Mouse (Mus musculus): ENCODE data around the gene Msh5. TPM values are rescaled to one million over a fixed set of nuclear protein-coding genes. Genes with fewer than 3 reads are reported as not detected.

The Msh5 gene
- polyA plus RNA-seq, 1 experiment = 7.0 TPM

DNA sequence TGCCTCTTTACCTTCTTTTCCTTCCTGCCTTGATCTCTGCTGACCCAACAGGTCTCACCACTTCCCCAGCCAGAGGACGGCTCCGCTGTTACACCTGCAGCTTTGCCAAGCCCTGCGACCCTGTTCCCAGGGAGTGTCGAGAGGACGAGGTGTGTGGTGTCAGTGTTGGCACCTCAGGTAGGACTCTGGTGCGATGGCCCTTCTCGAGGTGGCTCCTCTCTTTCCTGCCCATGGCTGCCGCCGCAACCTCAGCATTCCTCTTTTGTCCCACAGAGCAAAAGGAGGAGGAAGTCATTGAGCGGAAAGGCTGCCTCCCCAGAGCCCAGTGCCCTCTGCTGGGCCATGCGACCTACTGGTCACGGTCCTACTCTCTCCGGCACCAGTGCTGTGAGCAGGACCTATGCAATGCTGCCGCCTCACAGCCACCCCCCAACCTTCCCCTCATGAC, 31.3 kb upstream of the Msh5 start, which contains the start of gene Ly6g6d:
Ly6g6d (minus strand) TSS at position 280 of the 448 bp plus-strand sequence.
- no peak for TF ChIP-seq GATA1 (IDR thresholded peaks at IDR 0.05; ENCODE audit: low read length)

DNA sequence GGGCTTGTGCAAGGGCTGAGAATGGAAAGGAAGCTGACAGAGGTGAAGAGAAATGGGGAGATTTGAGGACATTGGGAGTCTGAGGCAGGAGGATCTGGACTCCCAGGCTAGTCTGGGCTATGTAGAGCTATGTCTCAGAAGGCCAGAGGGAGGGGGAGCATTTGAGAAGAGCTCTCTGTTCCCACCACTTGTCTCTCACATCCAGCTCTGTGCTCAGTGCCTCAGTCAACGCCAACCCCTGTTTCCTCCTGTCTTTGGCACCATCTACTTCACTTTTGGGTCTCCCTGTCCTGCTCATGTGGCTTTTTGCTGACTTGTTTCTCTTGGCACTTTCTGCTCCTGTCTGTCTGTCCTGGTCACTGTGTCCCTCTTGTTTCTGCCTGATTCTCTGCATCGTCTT, 30.7 kb upstream of the Msh5 start:
- TF ChIP-seq GATA1 (IDR thresholded peaks at IDR 0.05; ENCODE audit: low read length) = no peak

DNA sequence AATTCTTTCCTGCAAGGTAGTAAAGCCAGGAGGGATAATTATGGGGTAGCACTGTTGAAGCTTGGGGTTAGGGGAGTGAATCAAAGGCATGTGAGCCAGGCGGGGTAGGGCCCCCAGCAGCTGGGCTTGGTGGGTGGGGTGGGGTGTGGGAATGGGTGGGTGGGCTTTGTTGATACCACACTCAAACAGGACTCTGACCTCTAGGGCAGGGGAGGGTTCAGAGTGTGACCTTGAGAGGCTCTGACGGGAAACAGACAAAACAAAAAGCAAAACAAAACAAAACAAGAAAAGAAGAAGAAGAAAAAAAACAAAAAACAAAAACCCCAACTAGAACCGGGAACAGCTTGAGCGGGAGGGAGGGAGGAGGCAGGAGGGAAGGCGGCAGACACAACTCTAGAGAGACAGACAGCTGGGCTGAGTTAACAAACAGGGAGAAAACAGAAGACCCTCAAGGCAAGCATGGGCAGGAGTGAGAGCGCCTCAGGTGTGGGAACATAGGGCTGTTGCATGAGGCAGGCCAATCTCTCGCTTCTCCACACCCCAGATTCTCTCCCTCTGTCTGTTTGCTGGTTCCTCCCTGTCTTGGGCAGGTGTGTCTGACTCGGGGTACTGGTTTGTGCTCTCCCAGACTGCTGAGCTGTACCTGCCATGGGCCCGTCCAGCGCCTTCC, 30.1 kb upstream of the Msh5 start, which contains the start of gene Ly6g6e:
Ly6g6e (plus strand) TSS at position 396 of the 670 bp plus-strand sequence.
- no peak for TF ChIP-seq GATA1 (IDR thresholded peaks at IDR 0.05; ENCODE audit: low read length)

DNA sequence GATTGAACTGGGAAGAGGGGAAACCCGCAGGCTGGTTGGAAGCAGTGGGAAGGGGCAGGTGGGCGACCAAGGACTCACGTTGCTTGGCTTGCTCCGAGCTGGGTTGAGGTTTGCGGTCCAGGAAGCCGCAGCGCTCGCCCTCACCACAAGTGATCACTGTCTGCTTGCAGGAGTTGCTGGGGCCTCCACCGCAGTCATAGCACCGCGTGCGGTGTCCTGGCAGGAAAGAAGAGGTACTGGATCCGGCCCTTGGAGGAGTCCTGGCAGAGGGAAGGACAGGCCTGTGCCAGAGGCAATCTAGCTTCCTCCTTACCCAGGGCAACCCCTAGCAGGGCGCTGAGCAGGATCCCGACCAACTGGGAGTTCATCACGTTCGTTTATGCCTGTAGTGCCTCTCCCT, 27.6 kb upstream of the Msh5 start:
- TF ChIP-seq GATA1 (IDR thresholded peaks at IDR 0.05; ENCODE audit: low read length) = no peak

DNA sequence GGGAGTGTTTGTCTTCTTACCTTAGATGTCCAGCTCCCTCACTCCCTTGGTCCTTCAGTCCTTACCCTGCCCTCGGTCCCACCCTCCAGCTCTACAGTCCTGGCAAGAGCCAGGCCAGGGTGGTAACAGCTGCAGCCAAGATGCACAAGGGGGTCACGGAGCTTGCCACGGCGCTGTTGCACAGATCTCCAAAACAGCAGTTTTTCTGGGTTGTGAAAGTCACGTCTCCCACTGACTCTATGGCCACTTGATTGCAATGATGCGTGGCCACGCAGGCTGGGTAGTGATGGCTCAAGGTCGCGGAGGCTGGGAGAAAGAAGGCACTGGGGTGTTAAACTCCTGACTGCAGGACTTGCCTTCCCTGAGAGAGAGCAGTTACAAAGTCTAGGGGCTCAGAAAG, 24.9 kb upstream of the Msh5 start:
- TF ChIP-seq GATA1 (IDR thresholded peaks at IDR 0.05; ENCODE audit: low read length) = no peak

DNA sequence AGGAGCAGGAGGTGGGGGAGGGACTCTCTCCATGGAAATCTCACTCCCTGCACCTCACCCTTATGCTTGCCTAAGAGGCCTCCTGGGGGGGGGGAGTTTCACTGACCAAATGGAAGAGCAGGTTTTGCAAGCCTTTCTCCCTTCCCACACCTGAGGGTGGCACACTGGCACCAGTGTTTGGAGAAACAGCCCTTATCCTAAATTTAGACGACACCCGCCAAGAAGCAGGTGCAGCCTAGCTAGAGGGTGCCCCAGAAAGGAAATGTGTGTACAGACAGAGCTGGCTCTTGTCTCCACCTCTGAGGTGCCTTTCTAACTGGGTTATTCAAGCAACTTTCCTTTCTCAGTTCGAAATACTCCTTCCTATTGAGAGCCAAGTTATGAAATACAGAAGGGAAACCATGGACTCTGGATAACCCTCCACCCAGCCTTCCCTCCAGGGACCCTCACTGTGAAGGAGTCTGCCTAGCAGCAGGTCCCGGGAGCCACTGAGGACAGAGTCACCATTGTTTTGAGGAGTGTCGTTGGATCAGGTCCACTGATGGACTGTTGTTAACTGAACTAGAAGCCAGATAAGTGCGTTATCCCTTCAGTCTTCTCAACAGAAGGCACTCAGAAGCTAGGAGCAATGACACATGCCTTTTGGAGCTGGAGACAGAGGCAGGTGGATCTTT, 24.1 kb upstream of the Msh5 start:
- no peak for TF ChIP-seq GATA1 (IDR thresholded peaks at IDR 0.05; ENCODE audit: low read length)

DNA sequence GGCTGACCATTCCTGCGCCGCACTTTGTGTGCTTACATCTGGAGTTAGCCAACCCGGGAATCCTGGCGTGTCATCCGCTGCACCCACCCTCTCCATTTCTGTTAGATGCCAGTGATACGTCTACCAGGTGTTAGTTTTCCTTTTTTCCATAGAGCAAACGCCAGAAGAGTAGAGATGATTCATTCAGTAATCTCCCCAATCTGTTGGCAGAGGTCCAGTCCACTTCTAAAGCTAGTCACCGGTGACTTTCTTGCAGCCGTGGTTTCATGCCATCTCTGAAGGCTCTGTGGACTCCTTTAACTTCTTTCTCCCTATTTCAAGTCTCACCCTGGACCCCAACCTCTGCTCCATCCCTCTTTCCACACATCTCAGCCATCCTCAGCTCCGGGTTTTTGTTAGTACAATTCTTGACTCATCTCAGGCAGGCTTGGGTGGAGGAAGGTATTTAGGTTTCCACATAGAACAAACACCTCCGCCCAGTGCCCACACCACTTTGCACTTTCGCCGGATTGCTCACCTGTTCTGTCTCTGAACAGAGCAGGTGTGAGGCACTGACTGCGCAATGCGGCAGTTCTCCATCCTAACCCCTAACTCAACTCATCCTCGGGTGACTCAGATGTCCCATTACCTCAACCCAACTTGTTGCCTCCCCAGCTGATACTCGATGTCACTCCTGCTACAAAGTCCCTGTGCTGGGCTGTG, 21.8 kb upstream of the Msh5 start:
- TF ChIP-seq GATA1 (IDR thresholded peaks at IDR 0.05; ENCODE audit: low read length) = no peak

DNA sequence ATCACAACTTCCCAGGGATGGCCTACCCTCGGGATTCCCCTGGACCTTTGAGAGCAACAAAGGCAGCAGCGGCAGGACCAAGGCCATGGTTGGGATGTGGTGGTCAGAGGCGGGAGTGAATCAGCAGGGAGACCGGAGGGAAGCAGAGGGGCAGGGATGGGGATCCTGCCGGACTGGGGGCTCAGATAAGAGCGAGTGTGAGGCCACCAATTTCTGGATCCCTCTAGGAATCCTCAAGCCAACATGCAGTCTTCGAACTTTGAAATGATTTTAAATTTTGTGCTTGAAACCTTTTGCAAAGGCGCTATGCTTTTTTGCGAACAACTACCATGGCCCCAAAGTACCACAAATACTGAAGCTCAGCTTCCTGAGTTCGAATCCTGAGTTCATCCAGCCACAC, 19.5 kb upstream of the Msh5 start, which contains the start of gene Mpig6b:
Mpig6b (minus strand) TSS at position 101 of the 400 bp plus-strand sequence.
- TF ChIP-seq GATA1 (IDR thresholded peaks at IDR 0.05; ENCODE audit: low read length) = no peak

DNA sequence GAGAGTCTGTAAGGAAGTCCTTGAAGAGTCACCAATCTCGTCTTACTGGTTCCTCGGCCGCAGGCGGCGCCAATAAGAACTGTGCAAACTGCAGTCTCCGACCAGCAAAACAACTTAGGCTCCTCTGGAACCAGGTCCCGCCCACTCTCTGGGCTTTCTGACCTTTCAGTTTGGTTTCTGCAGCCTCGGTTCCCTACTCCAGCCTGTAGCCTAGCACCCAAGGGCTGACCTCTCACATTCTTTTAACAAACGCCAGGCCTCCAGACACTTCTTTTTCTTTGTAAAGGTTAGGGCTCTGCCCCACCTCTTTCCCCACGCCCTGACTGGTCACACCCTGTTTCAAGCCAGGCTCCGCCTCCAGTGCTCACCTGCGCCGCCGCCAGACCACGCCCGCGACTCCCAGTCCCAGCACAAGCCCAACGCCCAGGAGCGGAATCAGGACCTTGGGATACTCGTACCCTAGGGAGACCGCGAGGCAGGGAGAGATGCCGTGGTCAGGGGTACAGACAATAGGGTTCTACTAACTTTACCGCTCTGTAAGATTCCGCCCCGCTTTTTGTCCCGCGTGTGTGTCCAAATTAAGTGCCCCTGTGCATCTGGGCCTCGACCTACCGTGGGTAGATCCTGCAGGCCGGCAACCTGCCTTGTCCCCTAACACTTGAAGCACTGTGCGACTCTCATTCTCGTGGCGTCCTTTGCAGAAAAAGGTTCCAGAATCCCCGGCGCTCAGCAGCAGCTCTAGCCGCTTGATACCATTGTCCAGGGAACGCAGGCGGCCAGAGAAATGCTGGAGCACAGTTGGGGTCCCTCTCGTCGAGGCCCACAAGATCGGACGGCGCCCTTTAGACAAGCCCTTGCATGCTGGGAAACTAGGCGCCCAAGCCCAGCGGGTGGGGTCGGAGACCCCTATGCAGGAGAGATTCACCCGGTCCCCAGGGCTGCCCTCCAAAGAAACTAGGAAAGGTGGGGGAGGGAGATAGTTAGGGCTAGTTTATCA, 18.7 kb upstream of the Msh5 start, which contains the start of gene Ly6g6c:
Ly6g6c (plus strand) TSS at position 438 of the 997 bp plus-strand sequence.
- TF ChIP-seq GATA1 (IDR thresholded peaks at IDR 0.05; ENCODE audit: low read length) = no peak

DNA sequence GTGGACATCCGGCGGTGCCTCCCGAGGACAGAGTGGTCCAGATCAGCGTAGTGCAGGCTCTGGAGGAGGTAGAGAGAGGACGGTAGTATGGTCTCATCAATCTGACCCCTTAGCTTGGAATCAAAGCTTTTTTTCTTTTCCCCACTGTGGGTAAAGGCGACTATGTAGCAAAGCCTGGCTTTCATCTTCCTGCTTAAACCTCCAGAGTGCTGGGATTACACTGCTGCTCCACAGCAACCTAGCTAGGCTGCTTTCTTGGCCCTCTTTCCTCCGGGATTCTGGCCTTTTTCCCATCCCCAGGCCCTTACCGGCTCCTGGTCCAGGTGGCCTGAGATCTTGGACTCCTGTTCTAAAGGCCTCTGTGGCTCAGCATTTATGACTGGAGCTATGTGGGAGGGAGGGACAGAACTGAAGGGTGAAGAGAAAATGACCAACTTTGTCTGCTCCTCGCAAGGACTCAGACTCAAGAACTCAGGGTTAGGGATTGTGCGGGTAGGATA, 17.9 kb upstream of the Msh5 start:
- TF ChIP-seq GATA1 (IDR thresholded peaks at IDR 0.05; ENCODE audit: low read length) = no peak

DNA sequence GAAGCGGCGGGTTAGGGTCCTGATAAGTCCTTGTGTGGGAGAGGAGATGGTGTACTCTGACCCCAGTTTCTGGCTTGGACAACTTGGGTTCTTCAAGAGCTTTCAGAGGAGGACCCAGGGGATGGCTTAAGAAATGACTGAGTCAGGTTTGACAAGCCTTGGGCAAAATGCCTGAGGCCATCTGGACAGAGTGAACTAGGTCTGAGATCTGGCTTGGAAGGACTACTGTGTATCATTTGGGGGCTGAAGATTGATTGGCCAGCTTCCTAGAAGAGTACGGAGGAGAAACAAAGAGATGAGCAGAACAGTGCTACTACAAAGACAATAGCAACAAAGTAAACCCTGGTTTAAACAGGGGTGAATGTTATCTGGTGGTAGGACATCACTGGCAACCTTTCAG, 16.9 kb upstream of the Msh5 start:
- no peak for TF ChIP-seq GATA1 (IDR thresholded peaks at IDR 0.05; ENCODE audit: low read length)

DNA sequence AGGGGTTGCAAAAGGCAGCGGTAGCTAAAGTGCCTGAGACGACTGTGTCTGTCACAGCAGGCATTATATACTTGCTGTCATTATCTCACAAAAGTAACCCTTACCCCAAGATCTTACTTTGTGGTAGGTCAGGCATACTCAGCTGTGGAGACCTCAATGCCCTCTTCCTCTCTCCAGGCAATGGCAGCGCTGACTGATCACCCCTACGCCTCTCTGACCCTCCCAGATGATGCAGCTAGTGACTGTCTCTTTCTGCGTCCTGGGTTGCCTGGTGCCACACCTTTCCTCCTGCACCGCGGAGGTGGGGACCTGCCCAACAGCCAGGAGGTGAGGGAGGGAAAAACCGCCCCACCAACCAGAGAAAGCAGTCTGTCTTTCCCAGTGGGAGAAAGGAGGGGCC, 14.8 kb upstream of the Msh5 start:
- TF ChIP-seq GATA1 (IDR thresholded peaks at IDR 0.05; ENCODE audit: low read length) = no peak

DNA sequence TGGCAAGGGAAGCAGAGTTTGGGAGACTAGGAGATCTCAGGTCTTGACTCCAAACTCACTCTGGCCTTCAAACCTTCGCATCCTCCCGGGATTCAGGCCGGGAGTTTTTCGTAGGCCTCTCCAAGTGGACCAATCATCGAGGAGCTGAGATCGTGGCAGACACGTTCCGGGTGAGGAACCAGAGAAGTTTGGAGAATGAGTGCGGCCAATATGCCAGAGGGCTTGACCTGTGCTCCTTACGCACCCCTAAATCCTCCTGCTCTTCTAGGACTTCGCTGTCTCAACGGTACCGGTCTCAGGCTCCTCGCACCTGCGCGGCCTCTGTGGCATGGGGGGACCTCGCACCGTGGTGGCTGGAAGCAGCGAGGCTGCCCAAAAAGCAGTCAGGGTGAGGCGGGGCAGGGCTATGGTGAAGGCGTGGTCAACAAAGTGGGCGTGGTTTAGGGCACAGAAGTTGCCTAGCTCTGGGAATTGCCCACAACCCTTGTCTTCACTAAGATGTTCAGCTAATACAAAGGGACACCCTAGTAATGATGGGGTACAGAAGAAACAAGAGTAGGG, 14.3 kb upstream of the Msh5 start:
- TF ChIP-seq GATA1 (IDR thresholded peaks at IDR 0.05; ENCODE audit: low read length) = no peak

DNA sequence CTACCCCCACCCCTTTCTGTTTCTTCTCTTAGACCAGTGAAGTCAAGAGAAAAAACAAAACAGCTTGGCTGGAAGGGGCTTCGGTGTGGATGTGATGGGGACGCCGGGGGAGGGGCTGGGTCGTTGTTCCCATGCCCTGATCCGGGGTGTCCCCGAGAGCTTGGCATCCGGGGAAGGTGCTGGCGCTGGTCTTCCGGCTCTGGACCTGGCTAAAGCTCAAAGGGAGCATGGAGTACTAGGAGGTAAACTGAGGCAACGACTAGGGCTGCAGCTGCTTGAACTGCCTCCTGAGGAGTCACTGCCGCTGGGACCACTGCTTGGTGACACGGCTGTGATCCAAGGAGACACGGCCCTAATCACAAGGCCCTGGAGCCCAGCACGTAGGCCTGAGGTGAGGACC, 13.5 kb upstream of the Msh5 start:
- no peak for TF ChIP-seq GATA1 (IDR thresholded peaks at IDR 0.05; ENCODE audit: low read length)
